Mouse (Mus musculus) T-helper 2 cell (primary cell): Measurements from ENCODE around the gene Ccnd2.

Source experiments
- in situ Hi-C: fragments of 300-600 bp; cut with MboI, MseI; formaldehyde crosslinking; loops from one replicate; pipeline ENCODE4 v1.15.1; 2025; ENCODE audit warnings: high pct_unique_total_duplicates

Ccnd2 gene

DNA sequence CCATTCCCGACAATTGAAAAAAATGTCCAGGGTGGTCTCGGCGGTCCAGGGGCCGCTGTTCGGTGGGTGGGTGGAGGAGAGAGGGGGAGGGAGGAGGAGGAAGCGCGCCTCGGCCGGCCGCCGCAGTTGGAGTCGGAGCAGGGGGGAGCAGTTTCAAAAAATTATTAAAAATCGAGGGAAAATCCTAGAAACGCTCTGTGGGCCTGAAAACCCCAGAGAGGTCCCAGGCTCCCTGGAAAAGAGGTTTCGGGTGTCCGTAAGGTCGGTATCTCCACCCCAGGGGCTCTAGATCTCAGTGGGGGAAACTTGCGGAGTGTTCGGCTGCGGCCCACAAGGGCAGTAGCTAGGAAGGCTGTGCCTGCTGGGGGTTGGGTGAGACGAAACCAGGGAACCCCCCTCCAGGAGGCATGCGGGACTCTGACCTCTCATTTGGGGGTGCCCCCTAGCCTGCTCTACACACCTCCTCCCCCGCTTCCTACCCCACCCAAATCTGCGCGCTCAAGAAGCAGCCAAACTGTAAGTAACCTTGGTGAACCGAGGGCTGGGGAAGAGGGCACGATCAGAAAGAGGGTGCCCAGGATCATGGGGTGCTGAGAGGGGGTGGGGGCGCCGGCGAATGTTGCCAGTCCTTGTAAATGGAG lies 2.6 kb downstream of the Ccnd2 start:
- in situ Hi-C loops, result loop anchor here (5.0 to 10.0 kb wide), 4 partner anchors 118 to 415 kb away; partner anchors contain the start of gene Cracr2a

- in situ Hi-C loops, result loop anchor here (5.0 to 10.0 kb wide), 4 partner anchors 119 to 416 kb away; partner anchors contain the start of gene Cracr2a
Observed at GRCm38 (mm10) chr6:127148526-127149302, 3.3 kb downstream of the Ccnd2 start.

DNA sequence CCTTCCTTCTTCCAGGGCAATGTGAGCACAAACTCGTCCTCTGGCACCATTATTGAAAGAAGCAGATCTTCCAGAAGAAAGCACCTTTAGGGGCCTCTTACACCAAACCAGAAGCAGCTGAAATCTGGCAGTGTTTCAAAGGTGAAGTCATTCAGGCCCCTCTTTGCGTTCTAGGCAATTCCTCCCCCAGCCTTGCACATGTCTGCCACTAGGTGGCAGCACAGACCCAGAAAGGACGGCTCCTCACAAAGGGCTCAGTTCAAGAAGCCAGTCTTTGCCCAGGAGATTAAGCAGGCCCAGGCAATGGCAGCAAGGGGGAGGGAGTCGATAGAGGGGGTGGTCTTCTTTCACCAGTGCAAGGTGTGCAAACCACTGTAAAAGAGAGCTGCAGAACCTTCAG lies 4.3 kb downstream of the Ccnd2 start:
- in situ Hi-C loops, result loop anchor here (5.0 to 10.0 kb wide), 4 partner anchors 120 to 417 kb away; partner anchors contain the start of gene Cracr2a

GRCm38 (mm10) chr6:127146322-127146947 lies 5.6 kb downstream of the Ccnd2 start:
- in situ Hi-C loops, result loop anchor here (5.0 to 10.0 kb wide), 4 partner anchors 121 to 418 kb away; partner anchors contain the start of gene Cracr2a

- in situ Hi-C loops, result loop anchor here (5.0 to 10.0 kb wide), 4 partner anchors 122 to 419 kb away; partner anchors contain the start of gene Cracr2a
Observed at GRCm38 (mm10) chr6:127145464-127146190, 6.4 kb downstream of the Ccnd2 start.

- in situ Hi-C loops, result loop anchor here (10.0 kb wide), 1 partner anchor 421 kb away; the partner anchor contains the start of gene Cracr2a
Observed at GRCm38 (mm10) chr6:127143576-127144288, 8.3 kb downstream of the Ccnd2 start.

DNA sequence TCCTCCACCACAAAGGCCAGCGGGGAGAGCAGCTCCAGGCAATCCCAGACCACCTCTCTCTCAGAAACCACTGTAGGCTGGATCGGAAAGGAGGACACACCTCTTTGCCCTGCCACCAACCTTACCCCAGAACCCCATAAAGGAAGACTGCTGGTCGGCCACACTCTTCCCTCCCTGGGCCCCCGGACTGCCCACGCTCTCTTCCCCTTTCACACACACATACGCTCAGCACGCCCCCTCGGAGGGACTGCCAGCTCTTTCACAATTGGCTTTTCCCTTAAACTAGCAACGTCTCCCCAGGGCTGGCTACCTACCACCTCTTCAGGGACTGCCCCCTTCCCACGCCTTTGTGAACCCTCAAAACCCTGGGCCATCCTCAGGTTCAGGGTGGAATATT lies 8.9 kb downstream of the Ccnd2 start:
- in situ Hi-C loops, result loop anchor here (10.0 kb wide), 1 partner anchor 422 kb away; the partner anchor contains the start of gene Cracr2a

- in situ Hi-C loops, result loop anchor here (10.0 kb wide), 1 partner anchor 422 kb away; the partner anchor contains the start of gene Cracr2a
Observed at GRCm38 (mm10) chr6:127142154-127143123, 9.6 kb downstream of the Ccnd2 start.

DNA sequence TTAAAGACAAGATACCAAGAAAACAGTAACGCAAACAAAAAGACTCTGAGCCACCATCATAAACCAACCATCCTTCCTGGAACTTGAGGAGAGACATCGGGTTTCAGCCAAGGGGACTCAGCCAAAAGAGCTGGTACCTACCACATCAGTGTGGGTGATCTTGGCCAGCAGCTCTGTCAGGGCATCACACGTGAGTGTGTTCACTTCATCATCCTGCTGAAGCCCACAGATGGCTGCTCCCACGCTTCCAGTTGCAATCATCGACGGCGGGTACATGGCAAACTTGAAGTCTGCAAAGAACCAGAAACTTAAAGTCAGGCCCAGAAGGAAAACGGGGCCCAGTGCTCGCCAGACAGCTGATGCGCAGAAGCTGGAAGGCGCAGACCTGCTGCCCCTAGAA lies 13.0 kb downstream of the Ccnd2 start:
- in situ Hi-C loops, result no loop called here

DNA sequence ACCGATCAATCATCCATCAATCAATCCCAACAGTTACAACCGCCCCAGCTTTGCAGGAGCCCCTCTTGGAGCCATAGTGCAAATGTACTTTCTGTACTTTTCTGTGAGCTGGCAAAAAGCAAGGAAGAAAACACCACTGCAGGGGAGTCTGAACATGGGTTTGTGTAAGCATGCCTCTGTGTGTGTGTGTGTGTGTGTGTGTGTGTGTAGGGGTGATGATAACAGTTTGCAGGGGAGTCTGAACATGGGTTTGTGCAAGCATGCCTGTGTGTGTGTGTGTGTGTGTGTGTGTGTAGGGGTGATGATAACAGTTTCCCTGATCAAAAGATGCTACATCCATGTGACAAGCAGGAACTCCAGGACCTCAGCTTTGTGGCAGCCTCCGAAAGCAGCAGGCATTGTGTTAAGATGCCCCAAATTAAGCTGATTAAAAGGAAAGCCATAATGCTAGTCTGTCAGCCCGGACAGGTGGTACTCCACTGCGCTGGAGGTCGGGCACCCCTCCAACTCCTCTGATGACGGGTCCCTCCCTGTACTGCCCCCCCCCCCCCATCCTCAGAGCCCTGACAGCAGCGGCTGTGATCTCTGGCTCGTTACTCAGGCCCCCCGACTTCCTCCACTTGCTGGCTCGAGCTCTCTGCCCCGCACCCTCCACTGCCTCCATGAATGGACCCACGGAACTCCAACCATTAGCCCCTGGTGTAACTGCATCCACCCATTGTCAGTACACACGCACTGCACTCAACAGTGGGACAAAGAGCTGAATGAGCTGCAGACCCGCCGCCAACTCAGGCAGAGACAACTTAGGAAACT lies 18.4 kb downstream of the Ccnd2 start:
- in situ Hi-C loops, result no loop called here

DNA sequence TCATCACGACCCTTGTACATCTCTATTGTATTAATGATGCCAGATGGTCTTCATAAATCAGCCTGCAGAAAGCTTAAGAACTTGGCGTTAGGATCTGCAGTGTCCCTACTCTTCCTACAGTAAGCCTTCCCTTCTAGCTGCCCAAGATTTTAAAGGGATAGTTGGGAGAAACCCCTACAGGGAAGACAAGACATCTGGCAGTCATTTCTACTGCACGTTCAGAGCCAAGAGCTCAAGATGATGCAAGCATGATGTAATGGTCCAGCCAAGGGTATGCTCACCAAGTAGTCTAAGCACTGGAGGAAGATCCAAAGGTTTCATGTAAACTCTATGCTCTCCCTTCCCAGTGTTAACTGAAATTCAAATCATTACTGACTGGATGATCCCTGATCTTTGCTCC lies 19.3 kb downstream of the Ccnd2 start:
- in situ Hi-C loops, result no loop called here

DNA sequence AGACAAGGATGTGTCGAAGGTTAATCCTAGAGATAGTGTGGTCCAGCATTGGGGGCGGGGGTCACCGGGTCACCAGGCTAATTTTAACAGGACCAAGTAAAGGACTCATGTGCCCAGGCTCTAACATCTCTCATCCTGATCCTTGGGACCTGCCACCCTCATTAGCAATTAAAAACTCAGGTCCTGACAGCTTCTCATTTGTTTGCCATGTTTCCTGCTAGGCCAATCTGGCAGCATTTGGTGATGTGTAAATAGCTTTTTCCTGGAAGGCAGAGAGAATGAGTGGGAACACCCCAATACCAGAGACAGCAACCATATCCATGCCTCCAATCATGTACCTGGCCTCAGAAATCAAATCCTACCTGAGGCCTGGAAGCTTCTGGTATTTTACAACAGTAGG lies 20.0 kb downstream of the Ccnd2 start:
- in situ Hi-C loops, result no loop called here

- in situ Hi-C loops, result no loop called here
Observed at GRCm38 (mm10) chr6:127130377-127130776, 21.6 kb downstream of the Ccnd2 start.

DNA sequence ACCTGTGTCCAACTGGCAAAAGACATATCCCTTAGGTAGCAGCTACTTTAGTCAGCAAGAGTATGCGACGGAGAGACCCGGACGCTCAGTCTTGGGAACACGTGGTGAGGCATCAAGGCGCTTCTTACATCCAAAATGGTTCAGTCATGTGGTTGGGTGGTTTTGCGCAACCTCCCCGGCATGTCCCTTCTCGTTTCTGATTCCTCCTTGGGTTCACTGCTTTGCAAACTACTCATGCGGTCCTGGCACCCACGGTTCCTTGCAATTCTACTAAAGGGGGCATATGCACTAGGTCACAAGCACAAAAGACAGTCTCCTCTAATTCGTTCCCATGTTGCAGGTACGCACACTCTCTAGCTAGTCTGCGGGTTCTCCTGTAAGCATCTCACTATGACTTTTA lies 22.3 kb downstream of the Ccnd2 start:
- in situ Hi-C loops, result no loop called here

DNA sequence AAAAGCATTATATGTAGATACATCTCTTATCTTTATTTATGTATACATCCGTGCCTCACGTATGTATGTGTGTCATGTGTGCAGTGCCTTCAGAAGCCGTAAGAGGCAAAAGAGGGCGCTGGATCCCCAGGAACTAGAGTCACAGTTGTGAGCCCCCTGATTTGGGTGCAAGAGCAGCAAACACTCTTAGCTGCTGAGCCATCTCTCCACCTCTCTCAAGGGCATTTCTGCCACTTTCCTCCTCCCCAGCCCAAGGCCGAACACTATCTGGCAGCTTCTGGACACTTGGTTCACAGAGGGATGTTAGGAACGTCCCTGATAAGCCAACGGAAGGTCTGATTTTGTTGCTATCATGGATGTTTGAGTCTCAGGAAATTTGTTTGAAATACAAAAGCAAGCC lies 28.5 kb downstream of the Ccnd2 start:
- in situ Hi-C loops, result no loop called here

DNA sequence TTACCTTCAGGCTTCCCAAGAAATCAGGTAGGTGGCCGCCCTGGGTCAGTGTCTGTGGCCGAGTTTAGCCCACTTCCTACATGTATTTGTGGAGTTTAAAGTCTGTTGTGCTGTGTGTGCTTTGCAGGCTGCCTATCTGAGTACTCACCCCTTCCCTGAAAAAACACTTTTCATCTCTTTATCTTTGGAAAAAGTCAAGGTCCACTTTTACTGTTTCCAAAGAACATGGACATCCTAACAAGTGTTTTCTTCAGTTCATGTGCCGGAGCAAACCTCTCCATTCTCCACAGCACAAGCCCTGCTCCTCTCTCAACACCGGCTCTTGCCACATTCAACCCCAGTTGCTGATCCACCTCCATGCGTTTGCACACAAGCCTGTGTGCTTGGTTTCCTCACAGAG lies 29.0 kb downstream of the Ccnd2 start:
- in situ Hi-C loops, result no loop called here

DNA sequence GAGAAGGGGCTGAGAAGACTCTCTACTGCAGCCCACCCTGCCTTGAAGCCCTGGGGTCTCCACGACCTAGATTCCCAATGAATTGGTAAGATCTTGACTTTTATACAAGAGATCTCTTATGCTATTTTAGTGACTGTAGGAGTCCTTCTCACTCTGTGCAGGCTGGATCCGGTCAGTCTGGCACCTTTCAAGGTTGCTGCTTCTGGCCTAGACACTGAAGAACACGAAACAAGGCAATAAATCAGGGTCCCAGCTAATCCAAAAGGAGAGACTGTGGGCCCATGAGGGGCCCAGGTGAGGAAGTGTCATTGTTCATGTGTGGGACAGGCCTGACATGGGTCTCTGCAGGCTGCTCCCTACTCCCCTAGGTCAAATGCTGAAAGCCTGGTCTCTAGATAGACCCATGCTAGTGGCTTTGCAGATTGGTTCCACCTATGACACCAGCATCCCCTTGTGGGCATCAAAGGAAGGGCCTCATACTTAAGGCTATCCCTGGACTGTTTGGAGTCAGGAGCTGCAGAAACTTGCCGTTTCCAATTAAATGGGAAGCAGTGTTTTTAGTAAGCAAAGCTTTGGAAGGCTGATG lies 29.7 kb downstream of the Ccnd2 start:
- in situ Hi-C loops, result no loop called here

DNA sequence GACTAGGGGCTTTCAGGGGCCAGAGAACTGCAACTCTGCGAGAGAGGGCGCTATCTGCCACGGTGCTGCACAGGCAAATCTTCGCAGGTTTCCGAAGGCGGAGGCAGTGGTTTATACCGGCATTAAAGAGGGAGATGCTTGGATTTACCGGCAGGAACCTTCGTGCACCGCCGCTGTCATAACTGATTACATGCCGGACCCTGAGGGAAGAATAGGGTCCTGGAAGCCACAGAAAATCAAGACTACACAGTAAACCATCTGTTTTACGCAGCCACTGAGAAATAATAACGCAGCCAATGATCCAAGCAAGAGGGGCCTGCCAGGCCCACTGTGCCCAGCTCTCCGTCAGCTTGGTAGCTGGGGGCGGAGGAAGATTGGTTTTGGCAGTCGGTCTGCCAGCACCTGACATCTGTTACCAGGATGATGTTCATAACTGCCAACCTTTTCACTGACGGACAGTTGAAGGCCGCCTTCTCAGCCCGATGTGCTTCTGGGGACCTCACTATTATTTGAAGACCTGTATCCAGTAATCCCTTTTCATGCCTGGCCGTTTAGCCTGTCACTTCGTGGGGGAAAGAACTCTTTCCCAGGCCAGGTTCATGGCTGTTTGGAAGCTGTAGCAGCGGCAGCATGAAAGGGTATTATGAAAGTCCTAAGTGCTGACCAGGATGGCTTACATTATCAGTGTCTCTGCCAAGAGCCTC lies 37.1 kb downstream of the Ccnd2 start:
- in situ Hi-C loops, result no loop called here
